Mouse (Mus musculus) cortical plate, adult 2 months (tissue): ENCODE data around the gene Spem1.

Source experiments
- CTCF ChIP-seq: fragments of 200-500 bp; IDR thresholded peaks from 2 replicates; pipeline ENCODE4 v1.5.1; 2011; ENCODE audit warnings: mild to moderate bottlenecking, control low read depth, low read length; ENCODE audit not compliant: insufficient read depth; ENCODE audit errors: extremely low read depth
- POLR2A ChIP-seq: fragments of 200-500 bp; IDR thresholded peaks from 2 replicates; pipeline ENCODE4 v1.6.1; 2011; ENCODE audit warnings: mild to moderate bottlenecking, low read length, control low read depth; ENCODE audit not compliant: insufficient read depth; ENCODE audit errors: extremely low read depth

DNA sequence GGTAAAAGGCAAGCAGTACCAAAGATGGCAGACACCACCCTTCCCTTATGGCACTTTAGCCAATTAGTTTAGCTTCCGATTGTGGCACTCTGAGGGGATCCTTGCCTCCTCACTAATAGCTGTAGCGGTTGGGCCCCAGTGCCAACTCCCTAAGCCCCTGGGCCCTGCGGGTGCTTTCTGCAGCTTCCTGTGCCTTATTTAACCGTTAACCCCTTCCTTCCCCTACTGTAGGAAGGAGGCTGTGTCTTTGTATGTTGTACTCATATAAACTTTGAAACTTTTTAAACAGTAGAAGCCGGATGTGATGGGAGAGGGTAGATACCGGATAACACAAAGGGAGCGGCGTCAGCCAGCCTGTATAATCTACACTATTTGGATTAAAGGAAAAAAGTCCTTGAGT lies 28.8 kb upstream of the Spem1 start:
- TF ChIP-seq POLR2A (no peak), CTCF (no peak)
